Mouse (Mus musculus): ENCODE data around the gene Tent4a.

- no peak for TF ChIP-seq POLR2A (IDR thresholded peaks at IDR 0.05; ENCODE audit: borderline replicate concordance, insufficient read depth, low read length)
- TF ChIP-seq CTCF (IDR thresholded peaks at IDR 0.05; ENCODE audit: borderline replicate concordance, insufficient read depth, low read depth, low read length) = no peak
Measured at GRCm38 (mm10) chr13:69549980-69550379, 15.6 kb upstream of the Tent4a start.

Measured in cerebellum, adult 2 months (tissue).